Mouse (Mus musculus) limb, embryonic 15.5 days (tissue): ENCODE data around the gene Six5. TPM values are rescaled to one million over a fixed set of nuclear protein-coding genes. Genes with fewer than 3 reads are reported as not detected.

Experiments used
- ATAC-seq: fragments of 200-750 bp; cut with Nextera tagmentation; 2 replicates; pipeline ENCODE4 v1.8.0; 2017; ENCODE audit warnings: low read depth, moderate TSS enrichment; ENCODE audit not compliant: insufficient number of reproducible peaks, low FRiP score, low TSS enrichment
- H3K27ac ChIP-seq: fragments of 300-500 bp; sonication (generic); 2 replicates; pipeline ENCODE4 v1.5.1; 2015; ENCODE audit warnings: moderate library complexity, mild to moderate bottlenecking, inconsistent platforms
- H3K27me3 ChIP-seq: fragments of 300-500 bp; sonication (generic); 2 replicates; pipeline ENCODE4 v1.6.1; 2015; ENCODE audit warnings: inconsistent platforms
- H3K36me3 ChIP-seq: fragments of 300-500 bp; sonication (generic); 2 replicates; pipeline ENCODE4 v1.6.1; 2015; ENCODE audit warnings: inconsistent platforms
- H3K4me1 ChIP-seq: fragments of 300-500 bp; sonication (generic); 2 replicates; pipeline ENCODE4 v1.6.1; 2015; ENCODE audit warnings: inconsistent platforms
- H3K4me2 ChIP-seq: fragments of 300-500 bp; sonication (generic); 2 replicates; pipeline ENCODE4 v1.6.1; 2015; ENCODE audit warnings: mild to moderate bottlenecking, inconsistent platforms
- H3K4me3 ChIP-seq: fragments of 300-500 bp; sonication (generic); 2 replicates; pipeline ENCODE4 v1.5.1; 2015; ENCODE audit warnings: mild to moderate bottlenecking, inconsistent platforms
- H3K9ac ChIP-seq: fragments of 300-500 bp; sonication (generic); 2 replicates; pipeline ENCODE4 v1.6.1; 2015; ENCODE audit warnings: inconsistent platforms
- H3K9me3 ChIP-seq: fragments of 300-500 bp; sonication (generic); 2 replicates; pipeline ENCODE4 v1.6.1; 2016; ENCODE audit warnings: inconsistent platforms
- WGBS: fragments of 180-500 bp; shearing (Covaris S2); methylation state at CpG from one replicate; pipeline ENCODE4 v1.1.7; 2015; 5-methylcytosine and 5-hydroxymethylcytosine counted together
- polyA plus RNA-seq: library from polyadenylated mRNA; unstranded; fragments of >200 nt; fragmentation: Nextera tagmentation; extraction: Ambion mirVana; gene quantifications from 2 replicates; pipeline ENCODE4 v1.2.1, GENCODE M21; 2015

Six5 gene
- polyA plus RNA-seq, 1 experiment from 2014 or later, result 13.5 TPM

DNA sequence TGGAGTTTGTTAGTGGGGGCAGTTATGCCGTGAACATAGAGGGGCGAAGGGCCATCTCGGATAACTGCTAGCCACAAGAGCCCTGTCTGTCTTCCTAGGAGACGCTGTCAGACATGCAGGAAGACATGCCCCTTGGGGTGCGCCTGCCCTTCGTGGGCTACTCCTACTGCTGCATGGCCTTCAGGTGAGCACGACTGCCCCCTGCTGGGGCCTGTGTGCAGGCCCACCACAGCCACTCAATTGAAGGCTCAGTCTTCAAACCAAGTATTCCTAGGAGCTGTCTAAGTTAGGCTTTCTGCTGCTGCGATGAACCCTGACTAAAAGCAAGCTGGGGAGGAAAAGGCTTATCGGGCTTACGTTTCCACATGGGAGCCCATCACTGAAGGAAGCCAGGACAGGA, 5.6 kb upstream of the Six5 start:
- Histone ChIP-seq H3K36me3 (peaks cover 41% of the 10 kb centered on the region), H3K4me2 (no peak overlapping the region), H3K27me3 (peaks cover 4% of the 10 kb centered on the region; the same call in 1 of the 2 replicates), H3K9ac (no peak overlapping the region), H3K4me1 (peaks cover 56% of the 10 kb centered on the region), H3K27ac (no peak overlapping the region), H3K4me3 (no peak overlapping the region), H3K9me3 (no peaks in the 10 kb centered on the region)
- no peak for ATAC-seq
- 44% methylated on average over 10 of the region's 10 CpGs for WGBS

DNA sequence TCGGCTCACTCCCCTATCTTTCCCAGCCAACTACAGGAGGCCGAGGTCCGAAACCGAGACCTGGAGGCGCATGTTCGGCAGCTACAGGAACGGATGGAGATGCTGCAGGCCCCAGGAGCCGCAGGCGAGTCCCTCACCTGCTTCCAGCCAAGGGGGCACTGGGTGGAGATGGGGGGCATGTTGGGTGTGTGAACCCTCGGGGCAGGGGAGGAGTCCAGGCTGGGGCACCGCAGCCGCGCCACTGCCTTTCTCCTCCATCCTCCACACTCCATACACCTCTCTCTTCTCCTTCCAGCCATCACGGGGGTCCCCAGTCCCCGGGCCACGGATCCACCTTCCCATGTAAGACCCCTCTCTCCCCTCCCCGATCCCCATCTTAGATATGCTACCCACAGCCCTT, 2.5 kb upstream of the Six5 start:
- no peaks in the 10 kb centered on the region for H3K9me3 ChIP-seq
- H3K36me3 ChIP-seq, result peaks cover 42% of the 10 kb centered on the region
- H3K4me3 ChIP-seq, result peak overlapping the region; percentile 86
- no peak overlapping the region for H3K9ac ChIP-seq
- peaks cover 46% of the 10 kb centered on the region for H3K4me1 ChIP-seq
- ATAC-seq, result no peak
- peak overlapping the region; percentile 93; the same call in 1 of the 2 replicates for H3K27ac ChIP-seq
- H3K27me3 ChIP-seq, result peaks cover 4% of the 10 kb centered on the region; the same call in 1 of the 2 replicates
- peak overlapping the region; percentile 88 for H3K4me2 ChIP-seq
- WGBS, result 43% methylated on average over 17 of the region's 17 CpGs

DNA sequence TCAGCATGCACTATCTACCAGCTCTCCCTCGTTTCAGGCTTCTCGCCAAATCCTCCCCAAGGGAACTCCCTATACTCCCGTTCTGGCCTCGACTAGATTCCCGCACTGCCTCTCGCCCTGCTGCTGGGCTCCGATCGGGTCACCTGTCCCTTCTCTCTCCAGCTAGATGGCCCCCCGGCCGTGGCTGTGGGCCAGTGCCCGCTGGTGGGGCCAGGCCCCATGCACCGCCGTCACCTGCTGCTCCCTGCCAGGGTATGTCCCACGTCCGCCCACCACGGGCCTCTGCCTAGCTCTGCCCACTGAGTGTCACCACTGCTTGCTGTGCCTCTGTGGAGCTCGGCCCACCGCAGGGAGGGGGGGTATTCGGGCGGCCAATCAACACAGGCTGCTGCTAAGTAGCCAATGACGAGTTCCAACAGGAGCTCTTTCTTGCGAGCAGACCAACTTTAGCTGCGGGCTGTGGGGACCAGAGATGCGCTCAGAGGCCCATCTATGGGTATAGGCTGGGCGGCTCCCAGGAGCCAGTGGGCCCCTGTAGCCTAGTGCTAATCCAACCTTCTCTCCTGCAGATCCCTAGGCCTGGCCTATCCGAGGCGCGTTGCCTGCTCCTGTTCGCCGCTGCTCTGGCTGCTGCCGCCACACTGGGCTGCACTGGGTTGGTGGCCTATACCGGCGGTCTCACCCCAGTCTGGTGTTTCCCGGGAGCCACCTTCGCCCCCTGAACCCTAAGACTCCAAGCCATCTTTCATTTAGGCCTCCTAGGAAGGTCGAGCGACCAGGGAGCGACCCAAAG, 1.8 kb upstream of the Six5 start:
- Histone ChIP-seq H3K36me3 (peaks cover 42% of the 10 kb centered on the region), H3K9me3 (no peaks in the 10 kb centered on the region), H3K27me3 (peaks cover 4% of the 10 kb centered on the region; the same call in 1 of the 2 replicates), H3K4me3 (peak overlapping the region; percentile 86), H3K27ac (peak overlapping the region; percentile 93), H3K4me1 (peaks cover 49% of the 10 kb centered on the region), H3K4me2 (peak overlapping the region; percentile 88), H3K9ac (peak overlapping the region; percentile 42)
- WGBS, result 4% methylated on average over 38 of the region's 38 CpGs
- ATAC-seq, result peak; percentile 35

DNA sequence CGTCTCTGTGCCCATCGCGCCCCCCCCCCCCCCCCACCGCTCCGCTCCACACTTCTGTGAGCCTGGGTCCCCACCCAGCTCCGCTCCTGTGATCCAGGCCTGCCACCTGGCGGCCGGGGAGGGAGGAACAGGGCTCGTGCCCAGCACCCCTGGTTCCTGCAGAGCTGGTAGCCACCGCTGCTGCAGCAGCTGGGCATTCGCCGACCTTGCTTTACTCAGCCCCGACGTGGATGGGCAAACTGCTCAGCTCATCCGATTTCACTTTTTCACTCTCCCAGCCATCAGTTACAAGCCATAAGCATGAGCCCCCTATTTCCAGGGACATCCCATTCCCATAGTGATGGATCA, 1.2 kb upstream of the Six5 start:
- Histone ChIP-seq H3K4me1 (peaks cover 54% of the 10 kb centered on the region), H3K27ac (peak overlapping the region; percentile 93), H3K36me3 (peaks cover 42% of the 10 kb centered on the region), H3K9me3 (no peaks in the 10 kb centered on the region), H3K9ac (peak overlapping the region; percentile 42), H3K4me3 (peak overlapping the region; percentile 86), H3K4me2 (peak overlapping the region; percentile 88), H3K27me3 (peaks cover 4% of the 10 kb centered on the region; the same call in 1 of the 2 replicates)
- ATAC-seq, result 0 out of 2 replicates have a peak, but pooled peaks have one; percentile 18
- 0% methylated on average over 15 of the region's 15 CpGs for WGBS

- H3K27ac ChIP-seq, result peak overlapping the region; percentile 99
- peak overlapping the region; percentile 86 for H3K4me3 ChIP-seq
- H3K27me3 ChIP-seq, result peaks cover 4% of the 10 kb centered on the region; the same call in 1 of the 2 replicates
- H3K36me3 ChIP-seq, result peaks cover 38% of the 10 kb centered on the region
- H3K9ac ChIP-seq, result peak overlapping the region; percentile 78
- H3K4me1 ChIP-seq, result peaks cover 54% of the 10 kb centered on the region
- H3K4me2 ChIP-seq, result peak overlapping the region; percentile 88
- H3K9me3 ChIP-seq, result no peaks in the 10 kb centered on the region
- ATAC-seq, result peak; percentile 84
- under 1% methylated on average over 45 of the region's 45 CpGs for WGBS
Observed at GRCm38 (mm10) chr7:19093537-19094385, 633 bp upstream of the Six5 start.

DNA sequence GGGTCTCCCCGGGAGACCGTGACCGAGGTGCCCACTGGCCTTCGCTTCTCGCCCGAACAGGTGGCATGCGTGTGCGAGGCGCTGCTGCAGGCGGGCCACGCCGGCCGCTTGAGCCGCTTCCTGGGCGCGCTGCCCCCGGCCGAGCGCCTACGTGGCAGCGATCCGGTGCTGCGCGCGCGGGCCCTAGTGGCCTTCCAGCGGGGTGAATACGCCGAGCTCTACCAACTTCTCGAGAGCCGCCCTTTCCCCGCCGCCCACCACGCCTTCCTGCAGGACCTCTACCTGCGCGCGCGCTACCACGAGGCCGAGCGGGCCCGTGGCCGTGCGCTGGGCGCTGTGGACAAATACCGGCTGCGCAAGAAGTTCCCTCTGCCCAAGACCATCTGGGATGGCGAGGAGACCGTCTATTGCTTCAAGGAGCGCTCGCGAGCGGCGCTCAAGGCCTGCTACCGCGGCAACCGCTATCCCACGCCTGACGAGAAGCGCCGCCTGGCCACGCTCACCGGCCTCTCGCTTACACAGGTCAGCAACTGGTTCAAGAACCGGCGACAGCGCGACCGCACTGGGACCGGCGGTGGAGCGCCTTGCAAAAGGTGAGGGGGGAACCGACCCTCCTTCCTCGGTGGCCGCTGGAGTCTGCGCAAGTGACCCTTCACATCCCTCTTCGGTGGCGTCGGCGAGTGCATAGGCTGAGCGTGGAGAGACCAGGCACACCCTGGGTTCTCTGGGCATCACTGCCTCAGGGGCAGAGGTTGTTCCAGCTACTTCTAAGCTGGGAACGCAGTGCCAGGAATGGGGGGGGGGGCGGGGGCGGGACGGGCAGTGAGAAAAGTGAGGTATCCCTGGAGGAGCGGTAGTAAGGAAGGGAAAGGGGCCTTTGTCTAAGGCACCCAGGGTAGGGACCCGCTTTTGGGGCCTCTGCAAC, 694 bp downstream of the Six5 start:
- H3K9me3 ChIP-seq, result no peaks in the 10 kb centered on the region
- H3K4me1 ChIP-seq, result peaks cover 54% of the 10 kb centered on the region
- peak overlapping the region; percentile 78 for H3K9ac ChIP-seq
- H3K4me2 ChIP-seq, result peak overlapping the region; percentile 88
- WGBS, result under 1% methylated on average over 83 of the region's 87 CpGs
- peak overlapping the region; percentile 86 for H3K4me3 ChIP-seq
- H3K36me3 ChIP-seq, result peaks cover 32% of the 10 kb centered on the region
- H3K27me3 ChIP-seq, result peaks cover 4% of the 10 kb centered on the region; the same call in 1 of the 2 replicates
- no peak for ATAC-seq
- H3K27ac ChIP-seq, result peak overlapping the region; percentile 99

DNA sequence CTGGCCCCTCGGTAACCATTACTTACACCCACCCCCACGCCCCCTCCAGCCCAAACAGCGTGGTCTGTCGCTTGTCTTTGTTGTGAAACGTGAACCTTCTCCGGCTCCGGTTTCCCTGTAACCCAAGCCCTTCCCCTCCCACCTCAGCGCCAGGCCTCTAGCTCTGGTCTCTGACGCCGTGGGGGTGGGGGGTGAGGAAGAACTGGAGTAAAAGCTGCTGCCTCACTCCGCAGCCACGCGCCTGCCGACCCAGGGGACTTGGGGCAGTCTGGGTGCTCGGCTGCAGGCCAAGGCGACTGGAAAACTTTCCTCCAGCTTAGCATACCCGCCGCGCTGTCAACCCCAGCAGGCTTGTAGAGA, 1.3 kb downstream of the Six5 start:
- WGBS, result 1% methylated on average over 19 of the region's 19 CpGs
- Histone ChIP-seq H3K4me2 (peak overlapping the region; percentile 88), H3K36me3 (peaks cover 25% of the 10 kb centered on the region), H3K4me1 (peaks cover 54% of the 10 kb centered on the region), H3K4me3 (peak overlapping the region; percentile 86), H3K9me3 (no peaks in the 10 kb centered on the region), H3K27me3 (peaks cover 1% of the 10 kb centered on the region; the same call in 1 of the 2 replicates), H3K27ac (peak overlapping the region; percentile 99), H3K9ac (peak overlapping the region; percentile 78)
- peak; percentile 6; the same call in 1 of the 2 replicates for ATAC-seq

DNA sequence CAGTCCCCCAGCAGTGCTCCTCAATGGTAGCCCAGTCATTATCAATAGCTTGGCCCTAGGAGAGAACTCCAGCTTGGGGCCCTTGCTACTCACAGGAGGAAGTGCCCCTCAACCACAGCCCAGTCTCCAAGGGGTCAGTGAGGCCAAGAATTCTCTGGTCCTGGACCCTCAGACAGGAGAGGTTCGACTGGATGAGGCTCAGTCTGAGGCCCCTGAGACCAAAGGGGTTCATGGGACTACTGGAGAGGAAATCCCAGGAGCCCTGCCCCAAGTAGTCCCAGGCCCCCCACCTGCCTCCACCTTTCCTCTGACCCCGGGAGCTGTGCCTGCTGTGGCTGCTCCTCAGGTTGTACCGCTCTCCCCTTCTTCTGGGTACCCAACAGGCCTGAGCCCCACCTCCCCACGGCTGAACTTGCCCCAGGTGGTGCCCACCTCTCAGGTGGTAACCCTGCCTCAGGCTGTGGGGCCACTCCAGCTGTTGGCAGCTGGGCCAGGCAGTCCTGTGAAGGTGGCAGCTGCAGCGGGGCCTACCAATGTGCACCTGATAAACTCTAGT, 2.1 kb downstream of the Six5 start:
- no peak for ATAC-seq
- Histone ChIP-seq H3K4me3 (peak overlapping the region; percentile 86), H3K9me3 (no peaks in the 10 kb centered on the region), H3K27me3 (no peaks in the 10 kb centered on the region), H3K4me1 (peaks cover 52% of the 10 kb centered on the region), H3K9ac (peak overlapping the region; percentile 78), H3K36me3 (peaks cover 20% of the 10 kb centered on the region; the same call in 1 of the 2 replicates), H3K27ac (peak overlapping the region; percentile 99), H3K4me2 (peak overlapping the region; percentile 88)
- 45% methylated on average over 5 of the region's 5 CpGs for WGBS

GRCm38 (mm10) chr7:19097217-19097616, 2.8 kb downstream of the Six5 start:
- peak overlapping the region; percentile 86; the same call in 1 of the 2 replicates for H3K4me3 ChIP-seq
- peaks cover 20% of the 10 kb centered on the region; the same call in 1 of the 2 replicates for H3K36me3 ChIP-seq
- H3K27me3 ChIP-seq, result no peaks in the 10 kb centered on the region
- peaks cover 45% of the 10 kb centered on the region for H3K4me1 ChIP-seq
- H3K27ac ChIP-seq, result no peak overlapping the region; the same call in 1 of the 2 replicates
- no peaks in the 10 kb centered on the region for H3K9me3 ChIP-seq
- H3K4me2 ChIP-seq, result no peak overlapping the region
- no peak overlapping the region for H3K9ac ChIP-seq
- 60% methylated on average over 2 of the region's 2 CpGs for WGBS
- ATAC-seq, result no peak

- H3K9me3 ChIP-seq, result no peaks in the 10 kb centered on the region
- H3K4me3 ChIP-seq, result no peak overlapping the region
- H3K36me3 ChIP-seq, result peaks cover 21% of the 10 kb centered on the region; the same call in 1 of the 2 replicates
- no peak overlapping the region for H3K27ac ChIP-seq
- no peak overlapping the region for H3K4me2 ChIP-seq
- H3K4me1 ChIP-seq, result peaks cover 39% of the 10 kb centered on the region
- no peak overlapping the region for H3K9ac ChIP-seq
- no peak for ATAC-seq
- H3K27me3 ChIP-seq, result no peaks in the 10 kb centered on the region
Observed at GRCm38 (mm10) chr7:19097863-19098262, 3.5 kb downstream of the Six5 start.

DNA sequence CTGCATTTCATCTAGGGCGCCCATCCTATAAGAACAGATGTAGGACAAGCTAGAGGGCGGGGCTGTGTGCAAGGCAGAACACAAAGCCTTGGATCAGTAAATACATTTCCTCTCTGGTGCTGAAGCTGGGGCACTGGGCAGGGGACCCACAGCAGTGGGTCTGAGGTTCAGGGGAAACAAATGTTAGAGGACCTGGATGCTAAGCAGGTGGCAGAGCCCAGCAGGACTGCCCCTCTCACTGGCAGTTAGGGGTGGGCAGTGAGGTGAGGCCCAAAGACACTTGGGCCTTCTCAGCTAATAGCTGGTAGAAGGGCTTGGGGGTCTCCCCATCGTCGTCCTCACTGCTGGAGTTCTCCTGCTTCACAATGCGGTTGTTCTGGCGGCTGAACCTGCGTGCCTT, 4.4 kb downstream of the Six5 start:
- H3K27me3 ChIP-seq, result no peaks in the 10 kb centered on the region
- peaks cover 25% of the 10 kb centered on the region; the same call in 1 of the 2 replicates for H3K36me3 ChIP-seq
- no peak overlapping the region for H3K27ac ChIP-seq
- peaks cover 31% of the 10 kb centered on the region for H3K4me1 ChIP-seq
- no peak for ATAC-seq
- no peaks in the 10 kb centered on the region for H3K9me3 ChIP-seq
- no peak overlapping the region for H3K9ac ChIP-seq
- H3K4me2 ChIP-seq, result no peak overlapping the region
- H3K4me3 ChIP-seq, result no peak overlapping the region
- WGBS, result 72% methylated on average over 7 of the region's 7 CpGs
